Mouse (Mus musculus) E14TG2a.4 (cell line): ENCODE results near the gene Tex12.
A peak's percentile ranks its signal among the peaks of the same experiment; 100 is the strongest.

Experiments used
- H3K27me3 ChIP-seq: 2 replicates; pipeline ENCODE4 v1.6.1; 2014; ENCODE audit warnings: low read length, control low read depth; ENCODE audit not compliant: insufficient read depth
- H3K36me3 ChIP-seq: 2 replicates; pipeline ENCODE4 v1.6.1; 2014; ENCODE audit warnings: low read length, control low read depth; ENCODE audit not compliant: insufficient read depth
- H3K4me1 ChIP-seq: replicated peaks from 2 replicates; pipeline ENCODE4 v1.6.1; 2014; ENCODE audit warnings: low read depth, low read length, control low read depth
- H3K4me3 ChIP-seq: replicated peaks from 2 replicates; pipeline ENCODE4 v1.5.1; 2014; ENCODE audit warnings: mild to moderate bottlenecking, low read length
- H3K9me3 ChIP-seq: 2 replicates; pipeline ENCODE4 v1.6.1; 2014; ENCODE audit warnings: low read length, control low read depth
- CTCF ChIP-seq: conservative IDR thresholded peaks from 2 replicates; pipeline ENCODE4 v1.5.1; 2014; ENCODE audit warnings: low read length
- NANOG ChIP-seq: IDR thresholded peaks from 2 replicates; pipeline ENCODE4 v1.6.1; 2014; ENCODE audit warnings: borderline replicate concordance, low read length, mixed read lengths
- POU5F1 ChIP-seq: IDR thresholded peaks from 2 replicates; pipeline ENCODE4 v1.6.1; 2014; ENCODE audit warnings: low read length, borderline replicate concordance

Tex12 gene

DNA sequence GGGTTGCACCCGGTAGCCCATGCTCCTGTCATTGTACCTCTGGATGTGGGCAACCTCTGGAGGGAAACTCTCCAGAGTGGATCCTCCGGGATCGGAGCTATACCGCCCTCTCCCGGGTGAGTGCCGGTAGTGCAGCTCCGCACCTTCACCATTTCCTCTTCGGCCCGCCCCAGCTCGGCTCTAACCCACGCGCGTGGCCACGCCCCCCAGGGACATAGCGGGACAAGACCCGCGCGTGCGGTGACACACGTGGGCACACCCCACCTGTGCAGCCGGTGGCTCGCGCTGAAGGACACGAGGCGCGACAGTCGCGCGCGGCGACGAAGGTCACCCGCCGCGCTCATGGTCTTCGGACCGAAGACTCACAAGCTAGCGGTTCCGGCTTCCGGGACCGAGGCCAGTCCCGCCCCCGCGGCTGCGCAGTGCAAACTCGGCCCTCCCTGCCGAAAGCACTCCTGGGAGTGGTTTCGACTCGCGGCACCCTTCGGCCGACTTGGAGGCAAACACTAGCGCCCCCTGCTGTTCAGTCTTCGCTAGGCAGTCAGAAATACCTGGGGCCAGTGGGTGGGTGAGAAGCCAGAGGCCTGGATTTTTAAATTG, 32.7 kb downstream of the Tex12 start, which contains the start of gene Pts:
TSS of gene Pts (minus strand) at position 432 of the 600 bp plus-strand sequence.
- Histone ChIP-seq H3K27me3 (no peaks in the 10 kb centered on the region; the same call in 1 of the 2 replicates), H3K9me3 (no peaks in the 10 kb centered on the region), H3K4me1 (peaks cover 9% of the 10 kb centered on the region), H3K36me3 (no peaks in the 10 kb centered on the region), H3K4me3 (peak within 1 kb of the TSS; percentile 89)
- TF ChIP-seq POU5F1 (no peak), CTCF (peak; percentile 81), NANOG (no peak)

GRCm38 (mm10) chr9:50527860-50528259, 33.3 kb downstream of the Tex12 start:
- Histone ChIP-seq H3K4me3 (peak overlapping the region; percentile 89), H3K4me1 (peaks cover 7% of the 10 kb centered on the region), H3K9me3 (no peaks in the 10 kb centered on the region), H3K36me3 (no peaks in the 10 kb centered on the region), H3K27me3 (no peaks in the 10 kb centered on the region)
- TF ChIP-seq POU5F1 (no peak), CTCF (no peak), NANOG (no peak)

GRCm38 (mm10) chr9:50525585-50525984, 35.5 kb downstream of the Tex12 start:
- TF ChIP-seq POU5F1 (no peak), NANOG (no peak), CTCF (no peak)
- no peaks in the 10 kb centered on the region for H3K9me3 ChIP-seq
- peaks cover 7% of the 10 kb centered on the region for H3K4me1 ChIP-seq
- no peak overlapping the region for H3K4me3 ChIP-seq
- no peaks in the 10 kb centered on the region for H3K36me3 ChIP-seq
- no peaks in the 10 kb centered on the region for H3K27me3 ChIP-seq

DNA sequence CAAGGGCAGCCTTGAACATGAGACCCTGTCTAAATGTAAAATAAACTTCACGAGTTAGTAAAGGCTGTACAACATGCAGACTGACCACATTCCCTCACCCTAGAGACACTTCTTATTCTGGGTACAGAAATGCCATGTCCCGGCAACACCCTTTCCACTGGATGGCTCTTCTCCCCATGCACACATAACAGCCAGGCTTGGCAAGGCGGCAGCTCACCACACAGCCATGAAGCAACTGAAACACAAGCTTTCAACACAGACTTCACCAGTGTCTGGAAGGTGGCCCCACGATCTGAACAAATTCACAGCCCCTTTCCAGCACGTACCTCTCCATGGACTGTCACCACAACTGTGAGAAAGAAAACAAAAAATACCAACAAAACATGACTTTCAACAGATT, 36.2 kb downstream of the Tex12 start:
- H3K36me3 ChIP-seq: no peaks in the 10 kb centered on the region
- TF ChIP-seq CTCF: no peak
- no peak for TF ChIP-seq NANOG
- TF ChIP-seq POU5F1: no peak

GRCm38 (mm10) chr9:50522574-50522973, 38.6 kb downstream of the Tex12 start:
- Histone ChIP-seq H3K9me3 (no peaks in the 10 kb centered on the region), H3K27me3 (no peaks in the 10 kb centered on the region), H3K4me1 (peaks cover 2% of the 10 kb centered on the region), H3K4me3 (no peak overlapping the region), H3K36me3 (no peaks in the 10 kb centered on the region)
- TF ChIP-seq NANOG (no peak), POU5F1 (no peak), CTCF (no peak)

More for the DNA sequence above, 36.2 kb downstream of the Tex12 start:
- Histone ChIP-seq H3K9me3 (no peaks in the 10 kb centered on the region), H3K27me3 (no peaks in the 10 kb centered on the region), H3K4me3 (no peak overlapping the region), H3K4me1 (peaks cover 7% of the 10 kb centered on the region)

DNA sequence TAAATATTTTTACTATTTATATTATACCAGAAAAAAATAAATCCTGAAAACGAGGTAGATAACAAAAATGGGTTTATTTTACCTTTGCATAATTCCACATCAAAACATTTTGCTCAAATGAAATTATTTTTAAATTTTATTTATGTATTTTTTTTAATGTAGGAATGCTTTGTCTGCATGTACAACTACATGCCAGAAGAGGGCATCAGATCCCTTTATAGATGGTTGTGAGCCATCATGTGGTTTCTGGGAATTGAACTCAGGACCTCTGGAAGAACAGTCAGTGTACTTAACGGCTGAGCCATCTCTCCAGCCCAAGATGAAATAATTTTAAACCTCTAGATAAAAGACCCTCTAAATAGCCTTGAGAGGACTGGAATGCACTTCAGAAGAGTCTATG, 39.6 kb downstream of the Tex12 start:
- no peaks in the 10 kb centered on the region for H3K36me3 ChIP-seq
- TF ChIP-seq NANOG (no peak), CTCF (no peak; the same call in 1 of the 2 replicates), POU5F1 (no peak)
- peaks cover 4% of the 10 kb centered on the region; the same call in 1 of the 2 replicates for H3K4me1 ChIP-seq
- no peaks in the 10 kb centered on the region for H3K9me3 ChIP-seq
- H3K4me3 ChIP-seq: no peak overlapping the region
- H3K27me3 ChIP-seq: no peaks in the 10 kb centered on the region

- TF ChIP-seq CTCF: no peak
- TF ChIP-seq NANOG: no peak
- TF ChIP-seq POU5F1: no peak
- no peaks in the 10 kb centered on the region for H3K36me3 ChIP-seq
These were observed 40.4 kb downstream of the Tex12 start for GRCm38 (mm10) chr9:50520748-50521147.

DNA sequence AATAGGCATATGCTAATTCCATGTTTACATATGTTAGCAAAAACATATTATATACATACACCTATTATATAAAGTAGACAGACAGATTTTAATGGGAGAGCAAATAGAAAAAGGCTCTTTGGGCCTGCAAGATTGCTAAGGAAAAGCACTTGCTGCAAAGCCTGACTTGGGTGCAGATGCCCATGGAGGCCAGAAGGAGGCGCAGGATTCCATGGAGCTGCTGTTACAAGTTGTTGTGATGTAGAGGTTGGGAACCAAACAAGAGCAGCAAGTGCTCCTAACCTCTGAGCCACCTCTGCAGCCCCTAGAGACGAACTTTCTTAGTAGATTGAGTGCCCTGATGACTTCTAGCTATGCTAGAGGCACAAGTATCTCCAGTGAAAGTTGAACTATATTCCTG, 42.3 kb downstream of the Tex12 start:
- no peaks in the 10 kb centered on the region for H3K27me3 ChIP-seq
- peaks cover 4% of the 10 kb centered on the region; the same call in 1 of the 2 replicates for H3K4me1 ChIP-seq
- no peak overlapping the region for H3K4me3 ChIP-seq
- TF ChIP-seq CTCF (peak; percentile 85), NANOG (no peak), POU5F1 (no peak)
- no peaks in the 10 kb centered on the region for H3K9me3 ChIP-seq
- no peaks in the 10 kb centered on the region for H3K36me3 ChIP-seq

More at GRCm38 (mm10) chr9:50520748-50521147, 40.4 kb downstream of the Tex12 start:
- Histone ChIP-seq H3K27me3 (no peaks in the 10 kb centered on the region), H3K4me1 (peaks cover 4% of the 10 kb centered on the region; the same call in 1 of the 2 replicates), H3K4me3 (no peak overlapping the region), H3K9me3 (no peaks in the 10 kb centered on the region)

GRCm38 (mm10) chr9:50515462-50515861, 45.7 kb downstream of the Tex12 start:
- H3K27me3 ChIP-seq: no peaks in the 10 kb centered on the region
- peaks cover 4% of the 10 kb centered on the region; the same call in 1 of the 2 replicates for H3K4me1 ChIP-seq
- H3K36me3 ChIP-seq: no peaks in the 10 kb centered on the region
- no peaks in the 10 kb centered on the region for H3K9me3 ChIP-seq
- no peak for TF ChIP-seq POU5F1
- TF ChIP-seq NANOG: no peak
- no peak for TF ChIP-seq CTCF
- H3K4me3 ChIP-seq: no peak overlapping the region
